Mouse (Mus musculus) liver, embryonic 14.5 days (tissue): ENCODE measurements around the gene Gabbr2.

ENCODE experiments used
- CTCF ChIP-seq: IDR thresholded peaks from 2 replicates; pipeline ENCODE4 v1.5.1; 2016; ENCODE audit warnings: antibody characterized with exemption, low read depth, control low read depth
- EP300 ChIP-seq: IDR thresholded peaks from 2 replicates; pipeline ENCODE4 v1.6.1; 2016; ENCODE audit warnings: antibody characterized with exemption, low read depth

- TF ChIP-seq EP300: no peak
- no peak for TF ChIP-seq CTCF
Observed at GRCm38 (mm10) chr4:46837362-46837761, 154.3 kb downstream of the Gabbr2 start.
